Mouse (Mus musculus): ENCODE results near the gene Gpr174. TPM values are rescaled to one million over a fixed set of nuclear protein-coding genes. Genes with fewer than 3 reads are reported as not detected.
A peak's percentile ranks its signal among the peaks of the same experiment; 100 is the strongest.
"Not testable (repeated sequence)": the region's sequence is repeated elsewhere in the genome, so short reads cannot be mapped to it uniquely, and the experiment has no call there.

Gene Gpr174
- 0.14 and 0.34 TPM in 2 replicates for total RNA-seq (2017)

GRCm38 (mm10) chrX:107255486-107256227 is at the start of gene Gpr174:
Gene Gpr174, plus strand, starts transcription at chrX:107255878.
- peak; percentile 67; the same call in 1 of the 2 replicates for ATAC-seq (replicated peaks; ENCODE audit: low read depth, poor library complexity, severe bottlenecking)

- no peak for ATAC-seq (replicated peaks; ENCODE audit: low read depth, poor library complexity, severe bottlenecking)
Measured at GRCm38 (mm10) chrX:107217577-107218090, 38.0 kb upstream of the Gpr174 start.

GRCm38 (mm10) chrX:107224846-107225245 is 30.8 kb upstream of the Gpr174 start:
- no peak for ATAC-seq (replicated peaks; ENCODE audit: low read depth, poor library complexity, severe bottlenecking)

DNA sequence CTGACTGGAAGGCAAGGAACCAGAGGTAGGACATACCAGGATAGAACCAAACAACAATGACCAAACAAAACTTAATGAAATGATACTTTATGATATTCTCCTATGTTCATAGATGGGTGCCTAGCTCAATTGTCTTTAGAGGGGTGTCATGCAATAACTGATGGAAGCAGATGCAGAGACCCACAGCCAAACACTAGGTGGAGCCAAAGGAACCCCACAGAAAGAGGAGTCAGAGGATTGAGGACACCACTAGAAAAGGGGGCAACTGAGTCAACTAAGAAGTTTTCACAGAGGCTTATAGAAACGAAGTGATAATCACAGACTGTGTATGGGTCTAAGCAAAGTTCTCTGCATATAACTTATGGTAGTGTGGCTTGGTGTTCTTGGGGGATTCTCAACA is 24.5 kb upstream of the Gpr174 start:
- no peak for ATAC-seq (replicated peaks; ENCODE audit: low read depth, poor library complexity, severe bottlenecking)

GRCm38 (mm10) chrX:107234655-107235054 is 21.0 kb upstream of the Gpr174 start:
- ATAC-seq (replicated peaks; ENCODE audit: low read depth, poor library complexity, severe bottlenecking) = 0 out of 2 replicates have a peak, but pooled peaks have one; percentile 29

DNA sequence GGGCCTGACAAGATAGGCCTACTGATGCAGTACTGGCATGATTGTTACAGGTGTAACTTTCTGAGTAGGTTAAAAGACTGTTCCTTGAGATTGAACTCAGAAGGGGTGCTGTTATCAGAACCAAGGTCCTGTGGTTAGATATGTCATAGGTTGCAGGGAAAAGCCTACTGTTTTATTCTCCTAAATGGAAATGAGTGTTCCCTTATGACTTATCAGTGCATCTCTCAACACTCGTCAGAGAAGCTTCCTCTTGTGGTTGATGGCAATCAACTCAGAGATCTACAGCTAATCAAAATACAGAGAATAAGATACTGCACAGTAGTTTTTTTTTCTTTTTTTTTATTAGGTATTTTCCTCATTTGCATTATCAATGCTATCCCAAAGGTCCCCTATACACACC is 19.2 kb upstream of the Gpr174 start:
- ATAC-seq (replicated peaks; ENCODE audit: low read depth, poor library complexity, severe bottlenecking) = no peak

DNA sequence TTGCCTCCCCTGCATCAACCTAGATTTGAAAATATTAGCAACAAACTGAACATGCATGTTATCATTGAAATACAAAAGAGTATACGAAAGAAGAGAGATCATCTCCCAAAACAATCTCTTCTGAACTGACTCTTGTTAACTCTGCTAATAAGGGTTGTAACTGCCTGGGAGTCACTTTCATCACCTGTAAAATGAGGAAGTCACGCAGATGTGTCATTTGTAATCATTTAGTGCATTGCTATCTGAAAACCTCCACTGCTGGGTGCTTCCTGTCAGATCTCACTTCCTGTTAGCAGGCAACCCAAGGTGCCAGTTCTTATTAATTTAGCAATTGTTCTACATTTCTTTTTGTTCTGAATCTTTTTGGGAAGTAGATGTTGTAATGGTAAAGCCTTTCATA is 5.3 kb upstream of the Gpr174 start:
- peak; percentile 99 for ATAC-seq (replicated peaks; ENCODE audit: low read depth, poor library complexity, severe bottlenecking)

DNA sequence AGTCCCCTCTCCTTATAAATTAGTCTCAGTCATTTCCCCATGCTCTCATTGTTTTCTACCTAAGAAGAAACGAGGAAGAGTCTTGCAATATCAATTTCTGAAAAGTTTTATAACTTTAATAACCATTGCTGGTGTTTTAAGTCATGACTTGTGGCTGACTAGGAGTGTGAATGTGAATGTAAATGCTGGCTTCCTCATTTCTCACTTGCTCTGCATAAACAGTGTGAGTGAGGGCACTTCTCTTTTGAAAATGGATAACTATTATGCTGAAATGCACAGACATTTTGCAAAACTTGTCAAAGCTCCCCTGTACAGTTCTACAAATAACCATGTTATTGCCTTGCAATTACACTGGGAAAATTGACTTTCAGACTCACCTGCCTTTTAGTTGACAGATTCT is 8.9 kb downstream of the Gpr174 start:
- ATAC-seq (replicated peaks; ENCODE audit: low read depth, poor library complexity, severe bottlenecking) = peak; percentile 60; the same call in 1 of the 2 replicates

- no peak for ATAC-seq (replicated peaks; ENCODE audit: low read depth, poor library complexity, severe bottlenecking)
Measured at GRCm38 (mm10) chrX:107277606-107278005, 21.9 kb downstream of the Gpr174 start.

DNA sequence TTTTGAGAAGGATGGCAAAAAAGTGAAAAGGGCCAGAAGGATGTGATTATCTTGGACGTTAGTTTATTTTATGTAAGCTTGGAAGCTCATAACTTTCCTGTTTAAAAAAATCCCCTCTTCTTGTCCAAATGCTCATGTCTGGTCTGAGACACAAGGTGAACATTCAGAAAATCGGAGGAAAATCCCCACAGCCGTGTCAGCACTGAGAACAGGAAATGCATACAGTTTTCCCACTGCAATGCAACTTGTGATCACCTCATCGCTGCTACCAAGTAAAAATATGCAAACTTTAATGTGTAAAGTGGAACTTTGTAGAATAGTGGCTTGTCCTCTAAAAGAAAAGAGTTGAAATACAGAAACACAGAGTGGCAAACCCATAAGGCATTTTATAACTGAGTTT is 28.5 kb downstream of the Gpr174 start:
- ATAC-seq (replicated peaks; ENCODE audit: low read depth, poor library complexity, severe bottlenecking) = no peak

DNA sequence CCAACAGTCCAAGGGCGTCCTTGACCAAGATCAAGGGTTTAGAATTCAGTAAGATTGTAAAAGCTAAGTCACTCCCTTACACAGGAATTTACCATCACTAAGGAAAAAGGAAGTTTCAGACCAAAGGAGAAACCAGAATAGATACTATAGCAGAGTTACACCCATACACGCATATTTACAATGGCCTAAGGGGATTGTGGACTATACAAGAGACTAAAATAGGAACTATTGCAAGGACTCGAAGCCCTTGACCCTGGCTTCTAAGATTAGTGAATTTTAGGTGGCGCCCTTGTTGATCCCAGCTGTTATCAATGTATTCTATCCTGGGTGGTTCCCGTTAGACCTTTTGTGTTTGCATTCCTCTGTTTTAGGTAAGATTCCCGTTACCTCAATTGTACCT is 42.2 kb downstream of the Gpr174 start:
- not testable (repeated sequence) for ATAC-seq (replicated peaks; ENCODE audit: low read depth, poor library complexity, severe bottlenecking)

DNA sequence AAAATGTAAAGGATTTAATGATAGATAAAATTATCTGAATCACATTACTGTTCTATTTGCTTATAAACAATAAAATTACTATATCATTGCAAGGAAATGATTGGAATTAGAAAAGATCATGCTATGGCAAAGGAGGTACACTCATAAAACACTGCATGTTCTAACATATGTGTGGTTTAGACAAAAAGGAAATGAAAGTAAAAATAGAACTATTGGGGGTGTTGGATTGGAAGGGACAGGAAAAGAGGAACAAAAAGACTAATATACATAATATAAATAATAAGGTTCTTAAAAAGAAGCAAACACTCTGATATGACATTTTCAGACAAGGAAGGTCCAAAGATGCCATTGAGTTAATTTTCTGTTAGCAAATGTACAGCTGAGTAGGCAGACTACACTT is 43.1 kb downstream of the Gpr174 start:
- peak; percentile 62; the same call in 1 of the 2 replicates for ATAC-seq (replicated peaks; ENCODE audit: low read depth, poor library complexity, severe bottlenecking)

GRCm38 (mm10) chrX:107306492-107306891 is 50.8 kb downstream of the Gpr174 start:
- no peak for ATAC-seq (replicated peaks; ENCODE audit: low read depth, poor library complexity, severe bottlenecking)

- ATAC-seq (replicated peaks; ENCODE audit: low read depth, poor library complexity, severe bottlenecking) = 0 out of 2 replicates have a peak, but pooled peaks have one; percentile 42
Measured at GRCm38 (mm10) chrX:107312533-107312932, 56.9 kb downstream of the Gpr174 start.

DNA sequence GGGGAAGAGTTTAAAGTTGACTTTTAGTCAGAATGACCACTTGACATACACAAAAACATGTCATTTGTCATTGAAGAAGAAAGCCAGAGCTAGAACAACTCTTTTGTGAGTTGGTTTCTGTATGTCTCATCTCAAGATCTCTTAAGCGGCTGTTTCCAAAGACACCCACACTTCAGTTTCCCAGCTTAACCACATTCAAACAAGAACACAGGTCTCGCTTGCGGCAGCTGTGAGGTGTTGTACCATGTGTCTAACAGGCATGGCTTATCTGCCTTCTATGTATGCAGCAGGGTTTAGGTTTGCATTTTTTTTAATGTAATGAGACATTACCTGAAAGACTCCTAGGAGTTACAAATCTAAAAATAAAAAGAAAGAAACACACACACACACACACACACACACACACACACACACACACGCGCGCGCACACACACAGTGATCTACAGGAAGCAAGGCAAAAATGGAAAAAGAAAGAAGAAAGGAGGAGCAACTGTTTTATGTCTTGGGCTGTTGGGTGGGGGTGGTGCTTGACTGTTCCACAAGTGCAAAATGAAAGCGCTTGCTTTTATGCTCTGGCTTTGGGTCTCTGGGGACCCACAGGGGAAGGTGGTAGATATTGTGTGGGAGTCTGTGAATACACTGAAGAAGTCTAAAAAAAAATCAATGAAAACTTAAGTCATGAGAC is 70.2 kb downstream of the Gpr174 start:
- ATAC-seq (replicated peaks; ENCODE audit: low read depth, poor library complexity, severe bottlenecking) = peak; percentile 54; the same call in 1 of the 2 replicates

DNA sequence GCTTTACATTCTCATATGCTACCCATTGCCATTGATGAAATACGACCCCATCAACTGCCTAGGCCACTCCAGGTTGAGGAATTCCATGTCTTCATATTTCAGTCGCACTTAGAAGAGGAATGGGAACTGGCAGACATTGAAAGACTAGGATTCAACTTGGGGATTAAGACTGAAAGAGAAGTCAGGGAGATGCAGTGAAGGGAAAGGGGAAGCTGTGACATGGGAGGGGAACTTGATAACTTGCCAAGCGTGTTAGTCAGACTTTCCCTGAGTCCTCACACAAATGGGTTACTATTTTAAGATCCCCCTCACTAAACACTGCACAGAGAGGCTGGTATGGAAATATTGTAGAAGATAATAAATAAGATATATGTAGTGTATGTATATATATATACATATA is 74.2 kb downstream of the Gpr174 start:
- peak; percentile 91 for ATAC-seq (replicated peaks; ENCODE audit: low read depth, poor library complexity, severe bottlenecking)

DNA sequence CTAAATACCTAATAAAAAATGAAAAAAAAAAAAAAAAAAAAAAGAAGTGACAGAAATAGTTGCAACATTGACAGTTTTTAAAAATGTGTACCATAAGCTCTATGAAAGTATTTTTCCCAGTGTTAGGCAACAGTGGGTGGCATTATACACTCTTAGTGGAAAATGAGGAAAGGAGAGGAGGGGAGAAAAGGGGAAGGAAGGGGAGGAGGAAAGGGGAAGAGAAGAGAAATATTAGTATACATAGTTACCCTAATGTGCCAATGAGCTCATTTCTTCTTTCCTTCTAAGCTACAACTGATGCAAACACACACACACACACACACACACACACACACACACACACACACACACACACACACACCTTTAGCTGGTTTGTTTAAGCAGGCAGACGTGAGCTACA is 80.9 kb downstream of the Gpr174 start:
- ATAC-seq (replicated peaks; ENCODE audit: low read depth, poor library complexity, severe bottlenecking) = 0 out of 2 replicates have a peak, but pooled peaks have one; percentile 29

- ATAC-seq (replicated peaks; ENCODE audit: low read depth, poor library complexity, severe bottlenecking) = no peak
Measured at GRCm38 (mm10) chrX:107341980-107342379, 86.3 kb downstream of the Gpr174 start.

All from common myeloid progenitor, adult 5-6 weeks (primary cell).